Mouse (Mus musculus): Measurements from ENCODE around the gene Tnrc6b.

- TF ChIP-seq POLR2A (IDR thresholded peaks at IDR 0.05; ENCODE audit: insufficient read depth, low read length) (no peak), CTCF (IDR thresholded peaks at IDR 0.05; ENCODE audit: low read depth, low read length) (no peak)
These were observed 13.5 kb upstream of the Tnrc6b start for GRCm38 (mm10) chr15:80697564-80697963.

Data from ES-Bruce4 (cell line).